Mouse (Mus musculus): ENCODE data around the gene Cryzl2. TPM values are rescaled to one million over a fixed set of nuclear protein-coding genes. Genes with fewer than 3 reads are reported as not detected.

Gene Cryzl2
- polyA plus RNA-seq, 1 experiment from 2014 or later: 6.3 TPM

DNA sequence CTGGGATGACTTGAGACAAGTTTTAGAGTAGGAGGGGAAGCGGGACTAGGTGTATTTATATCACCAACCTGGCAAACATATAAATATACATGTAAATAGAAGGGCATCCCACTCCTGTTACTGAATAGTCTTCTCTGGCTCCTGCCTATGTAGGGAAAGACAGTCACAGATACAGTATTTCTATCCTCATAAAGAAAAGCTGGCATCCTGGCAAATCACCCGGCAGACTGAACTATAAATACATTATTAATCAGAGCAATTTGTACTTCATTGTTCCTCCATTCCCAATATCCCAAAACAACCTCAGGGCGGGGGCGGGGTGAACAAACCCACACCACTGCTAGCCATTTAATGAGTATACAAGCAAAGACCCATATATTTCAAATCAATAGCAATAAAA is 19.3 kb upstream of the Cryzl2 start:
- no peaks in the 10 kb centered on the region for H3K9me3 ChIP-seq (ENCODE audit: control insufficient read depth, low read length)
- no peak overlapping the region; the same call in 1 of the 2 replicates for H3K27ac ChIP-seq (ENCODE audit: low read length)
- peaks cover 20% of the 10 kb centered on the region for H3K4me1 ChIP-seq (replicated peaks; ENCODE audit: control insufficient read depth, insufficient read depth, low read length)
- no peaks in the 10 kb centered on the region for H3K27me3 ChIP-seq (replicated peaks; ENCODE audit: control insufficient read depth, insufficient read depth, low read length)
- no peak overlapping the region for H3K4me3 ChIP-seq (replicated peaks; ENCODE audit: low read length)
- ATAC-seq: no peak
- no peaks in the 10 kb centered on the region for H3K36me3 ChIP-seq (ENCODE audit: control insufficient read depth, insufficient read depth)
- 62% methylated on average over 4 of the region's 4 CpGs for WGBS
- H3K9ac ChIP-seq (replicated peaks; ENCODE audit: low read depth, low read length): no peak overlapping the region
- H3K4me2 ChIP-seq (ENCODE audit: low read length): no peak overlapping the region

DNA sequence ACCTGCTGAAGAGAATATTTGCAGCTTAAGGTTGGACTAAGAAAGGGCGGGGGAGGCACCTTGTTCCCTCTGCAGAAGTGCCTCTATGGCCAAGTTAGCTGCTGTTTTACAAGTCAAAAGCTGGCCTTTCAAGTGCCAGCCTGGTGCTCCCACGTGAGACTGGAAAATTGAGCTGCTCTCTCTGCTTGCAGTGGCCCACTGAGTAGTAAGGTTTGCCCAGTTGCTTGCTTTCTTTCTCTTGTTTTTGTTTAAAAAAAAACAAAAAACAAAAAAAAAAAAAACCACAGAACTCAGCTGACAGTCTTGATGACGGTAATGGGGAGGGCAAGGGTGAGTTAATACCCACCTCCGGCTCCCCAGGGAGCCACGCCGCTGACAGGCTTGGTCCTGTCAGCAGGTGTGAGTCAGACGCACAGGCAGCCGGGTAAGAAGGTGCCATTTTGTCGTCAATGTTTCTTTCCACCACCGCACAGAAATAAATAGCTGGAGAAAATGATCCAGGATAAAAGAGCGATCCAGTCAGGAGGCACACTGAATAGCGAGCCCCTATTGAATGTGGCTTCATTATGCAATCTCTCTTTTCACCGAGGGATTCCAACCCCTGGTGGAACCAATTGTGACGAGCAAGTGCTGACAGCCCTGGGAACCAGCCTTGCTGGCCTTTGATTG is 18.3 kb upstream of the Cryzl2 start:
- Histone ChIP-seq H3K27me3 (replicated peaks; ENCODE audit: control insufficient read depth, insufficient read depth, low read length) (no peaks in the 10 kb centered on the region), H3K27ac (ENCODE audit: low read length) (peak overlapping the region; percentile 34; the same call in 1 of the 2 replicates), H3K4me1 (replicated peaks; ENCODE audit: control insufficient read depth, insufficient read depth, low read length) (peaks cover 27% of the 10 kb centered on the region), H3K9me3 (ENCODE audit: control insufficient read depth, low read length) (no peaks in the 10 kb centered on the region), H3K9ac (replicated peaks; ENCODE audit: low read depth, low read length) (no peak overlapping the region), H3K4me3 (replicated peaks; ENCODE audit: low read length) (no peak overlapping the region), H3K4me2 (ENCODE audit: low read length) (peak overlapping the region; percentile 28; the same call in 1 of the 2 replicates), H3K36me3 (ENCODE audit: control insufficient read depth, insufficient read depth) (no peaks in the 10 kb centered on the region)
- ATAC-seq: peak; percentile 68
- 4% methylated on average over 14 of the region's 14 CpGs for WGBS

DNA sequence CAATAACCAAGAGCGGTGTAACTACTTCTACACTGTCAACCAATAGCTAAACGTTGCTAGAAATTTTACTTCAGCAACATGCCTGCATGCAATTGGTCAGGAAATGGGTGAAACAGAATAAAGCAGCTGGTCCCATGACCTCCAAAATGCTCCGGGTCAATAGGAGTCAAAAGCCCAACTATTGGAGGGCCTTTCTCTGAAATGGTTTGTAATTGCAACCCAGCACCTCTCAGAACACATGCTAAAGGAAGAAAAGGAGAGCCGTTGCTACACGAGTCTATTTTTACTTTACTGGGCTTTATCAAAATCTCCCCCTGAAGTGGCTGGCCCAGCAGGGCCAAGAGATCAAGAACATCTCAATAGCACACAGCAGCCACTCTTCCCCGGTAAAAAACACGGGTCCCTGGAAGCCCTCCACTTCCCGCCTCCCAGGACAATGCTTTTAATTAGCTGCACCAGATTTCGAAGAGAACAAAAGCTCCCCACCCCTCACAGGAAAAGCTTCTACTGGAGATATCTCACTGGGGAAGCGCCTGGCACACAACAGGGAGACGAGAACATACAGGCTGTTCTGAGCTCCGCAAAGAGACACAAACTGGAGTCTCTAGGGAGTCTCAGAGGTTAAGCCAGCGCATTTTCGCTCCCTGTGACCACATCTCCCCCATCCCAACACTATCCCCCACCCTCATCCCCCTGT is 15.2 kb upstream of the Cryzl2 start:
- no peaks in the 10 kb centered on the region for H3K36me3 ChIP-seq (ENCODE audit: control insufficient read depth, insufficient read depth)
- H3K27me3 ChIP-seq (replicated peaks; ENCODE audit: control insufficient read depth, insufficient read depth, low read length): no peaks in the 10 kb centered on the region
- H3K9ac ChIP-seq (replicated peaks; ENCODE audit: low read depth, low read length): peak overlapping the region; percentile 45
- ATAC-seq: peak; percentile 15; the same call in 1 of the 2 replicates
- H3K4me3 ChIP-seq (replicated peaks; ENCODE audit: low read length): no peak overlapping the region
- no peak overlapping the region for H3K27ac ChIP-seq (ENCODE audit: low read length)
- H3K9me3 ChIP-seq (ENCODE audit: control insufficient read depth, low read length): no peaks in the 10 kb centered on the region
- H3K4me1 ChIP-seq (replicated peaks; ENCODE audit: control insufficient read depth, insufficient read depth, low read length): peaks cover 30% of the 10 kb centered on the region
- WGBS: 13% methylated on average over 14 of the region's 14 CpGs
- peak overlapping the region; percentile 35 for H3K4me2 ChIP-seq (ENCODE audit: low read length)

DNA sequence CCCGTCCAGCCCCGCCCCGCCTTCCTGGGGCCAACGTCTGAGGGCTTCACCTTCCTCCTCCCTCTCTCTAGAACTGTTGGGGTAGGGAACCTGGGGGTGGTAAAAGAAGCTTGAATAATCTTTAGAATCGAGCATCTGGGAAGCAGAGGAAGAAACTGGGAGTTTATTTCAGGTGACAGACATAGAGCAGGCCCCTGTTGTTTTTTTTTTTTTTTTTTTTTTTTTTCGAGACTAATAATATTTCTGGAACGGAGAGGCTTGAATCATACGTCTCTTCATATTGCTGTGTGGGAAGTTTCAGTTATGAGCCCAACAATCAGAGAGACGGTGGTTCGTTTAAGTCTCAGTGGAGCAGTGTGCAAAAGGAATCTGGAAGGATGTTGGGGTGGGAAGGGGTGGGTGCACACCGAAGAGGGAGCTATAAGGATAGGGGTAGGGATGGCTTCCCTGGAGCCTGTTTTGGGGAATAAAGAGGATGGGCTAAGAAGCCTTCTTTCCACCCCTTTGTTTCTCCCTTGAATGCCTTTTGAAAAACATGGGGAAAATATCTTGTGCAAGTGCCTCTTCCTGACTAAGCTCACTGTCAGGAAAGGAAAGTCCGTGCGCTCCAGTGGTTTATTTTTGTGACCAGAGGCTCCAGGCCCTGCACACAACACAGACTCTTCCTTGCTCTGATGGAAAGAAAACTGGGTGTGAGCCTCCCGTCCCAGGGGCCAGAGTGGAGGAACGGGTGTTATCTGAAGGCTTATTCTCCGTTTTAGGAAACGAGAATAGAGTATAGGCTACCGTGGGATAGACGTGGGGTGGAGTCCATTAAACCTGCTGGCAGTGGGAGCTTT is 14.4 kb upstream of the Cryzl2 start:
- ATAC-seq: no peak
- no peaks in the 10 kb centered on the region for H3K9me3 ChIP-seq (ENCODE audit: control insufficient read depth, low read length)
- WGBS: 18% methylated on average over 19 of the region's 19 CpGs
- H3K4me2 ChIP-seq (ENCODE audit: low read length): peak overlapping the region; percentile 35
- no peaks in the 10 kb centered on the region for H3K27me3 ChIP-seq (replicated peaks; ENCODE audit: control insufficient read depth, insufficient read depth, low read length)
- no peaks in the 10 kb centered on the region for H3K36me3 ChIP-seq (ENCODE audit: control insufficient read depth, insufficient read depth)
- no peak overlapping the region for H3K4me3 ChIP-seq (replicated peaks; ENCODE audit: low read length)
- H3K4me1 ChIP-seq (replicated peaks; ENCODE audit: control insufficient read depth, insufficient read depth, low read length): peaks cover 30% of the 10 kb centered on the region
- no peak overlapping the region for H3K27ac ChIP-seq (ENCODE audit: low read length)
- H3K9ac ChIP-seq (replicated peaks; ENCODE audit: low read depth, low read length): peak overlapping the region; percentile 45

DNA sequence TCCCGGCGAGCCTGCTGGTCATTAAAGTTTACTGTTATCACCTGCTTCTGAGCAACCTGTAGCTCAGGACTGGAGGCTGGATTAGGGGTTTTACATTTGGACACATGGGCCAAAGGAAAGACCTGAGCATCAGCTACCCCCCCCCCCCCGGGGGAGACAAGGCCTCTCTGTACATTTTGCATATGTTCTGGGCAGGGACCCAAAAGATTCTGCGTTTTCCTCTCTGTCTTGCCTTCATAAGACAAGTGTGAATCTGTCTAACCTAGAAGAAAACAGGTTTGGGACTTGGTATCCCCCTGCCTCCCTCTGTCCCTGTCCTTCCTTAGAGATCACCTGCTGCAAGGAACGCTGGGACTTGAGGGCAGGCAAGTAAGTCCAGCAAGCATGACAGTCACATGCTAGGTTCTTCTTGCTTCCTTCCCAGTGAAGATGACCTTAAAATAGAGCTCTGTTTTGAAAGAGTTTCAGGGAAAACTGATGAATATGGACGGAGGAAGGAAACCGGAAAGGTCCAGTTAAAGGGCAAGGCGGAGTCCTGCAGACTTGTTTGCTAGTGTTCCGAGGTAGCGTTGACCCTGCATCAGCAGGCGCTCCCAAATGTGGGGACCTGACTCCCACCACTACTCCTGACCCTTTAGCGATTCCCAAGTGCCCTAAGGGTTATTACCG is 13.6 kb upstream of the Cryzl2 start:
- Histone ChIP-seq H3K27me3 (replicated peaks; ENCODE audit: control insufficient read depth, insufficient read depth, low read length) (peaks cover under 1% of the 10 kb centered on the region; the same call in 1 of the 2 replicates), H3K9ac (replicated peaks; ENCODE audit: low read depth, low read length) (no peak overlapping the region), H3K36me3 (ENCODE audit: control insufficient read depth, insufficient read depth) (no peaks in the 10 kb centered on the region), H3K27ac (ENCODE audit: low read length) (no peak overlapping the region), H3K4me2 (ENCODE audit: low read length) (no peak overlapping the region), H3K9me3 (ENCODE audit: control insufficient read depth, low read length) (no peaks in the 10 kb centered on the region), H3K4me1 (replicated peaks; ENCODE audit: control insufficient read depth, insufficient read depth, low read length) (peaks cover 35% of the 10 kb centered on the region), H3K4me3 (replicated peaks; ENCODE audit: low read length) (no peak overlapping the region)
- 64% methylated on average over 13 of the region's 13 CpGs for WGBS
- no peak for ATAC-seq

DNA sequence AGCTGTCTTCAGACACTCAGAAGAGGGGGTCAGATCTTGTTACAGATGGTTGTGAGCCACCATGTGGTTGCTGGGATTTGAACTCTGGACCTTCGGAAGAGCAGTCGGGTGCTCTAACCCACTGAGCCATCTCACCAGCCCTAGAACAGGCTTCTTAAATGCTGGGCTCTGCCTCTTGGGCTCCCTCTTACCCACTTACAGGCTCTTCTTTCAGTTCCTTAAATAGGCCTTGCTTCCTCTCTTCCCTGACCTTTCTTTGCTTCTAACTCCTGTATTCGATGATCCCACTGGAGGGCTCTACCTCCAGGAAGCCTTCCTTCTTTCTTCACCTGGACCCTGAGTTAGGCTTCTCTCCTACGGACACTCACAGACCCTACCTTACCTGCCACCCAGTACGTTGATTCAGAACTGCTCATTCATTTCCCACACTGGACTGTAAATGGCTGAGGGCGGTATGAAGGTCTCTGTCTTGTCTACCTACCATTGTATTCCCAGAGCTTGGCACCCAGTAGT is 12.9 kb upstream of the Cryzl2 start:
- Histone ChIP-seq H3K4me1 (replicated peaks; ENCODE audit: control insufficient read depth, insufficient read depth, low read length) (peaks cover 36% of the 10 kb centered on the region), H3K9ac (replicated peaks; ENCODE audit: low read depth, low read length) (no peak overlapping the region), H3K36me3 (ENCODE audit: control insufficient read depth, insufficient read depth) (no peaks in the 10 kb centered on the region)

DNA sequence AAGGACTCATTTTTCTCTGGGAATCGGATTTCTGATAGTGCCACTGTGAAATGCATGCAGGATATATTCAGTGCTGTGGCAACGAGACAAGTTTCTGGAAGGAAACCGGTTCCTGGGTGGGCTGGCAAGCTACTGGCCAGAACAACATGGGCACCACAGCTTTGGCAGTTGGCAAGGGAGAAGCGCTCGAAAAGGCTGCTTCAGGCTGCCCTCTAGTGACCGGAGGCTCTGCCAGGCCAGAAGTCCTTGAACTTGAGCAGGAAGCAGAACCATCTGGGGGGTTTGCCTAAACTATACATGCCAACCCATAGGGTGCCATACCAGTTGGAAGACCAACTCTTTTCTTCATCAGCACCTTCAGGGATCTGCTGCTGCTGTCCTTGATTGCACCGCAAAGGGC is 12.1 kb upstream of the Cryzl2 start:
- WGBS: 48% methylated on average over 7 of the region's 7 CpGs

More for the DNA sequence above, 12.9 kb upstream of the Cryzl2 start:
- no peak overlapping the region for H3K4me2 ChIP-seq (ENCODE audit: low read length)
- H3K4me3 ChIP-seq (replicated peaks; ENCODE audit: low read length): no peak overlapping the region
- ATAC-seq: no peak
- peaks cover 3% of the 10 kb centered on the region; the same call in 1 of the 2 replicates for H3K27me3 ChIP-seq (replicated peaks; ENCODE audit: control insufficient read depth, insufficient read depth, low read length)
- no peaks in the 10 kb centered on the region for H3K9me3 ChIP-seq (ENCODE audit: control insufficient read depth, low read length)
- no peak overlapping the region for H3K27ac ChIP-seq (ENCODE audit: low read length)
- WGBS: 88% methylated on average over 5 of the region's 6 CpGs

DNA sequence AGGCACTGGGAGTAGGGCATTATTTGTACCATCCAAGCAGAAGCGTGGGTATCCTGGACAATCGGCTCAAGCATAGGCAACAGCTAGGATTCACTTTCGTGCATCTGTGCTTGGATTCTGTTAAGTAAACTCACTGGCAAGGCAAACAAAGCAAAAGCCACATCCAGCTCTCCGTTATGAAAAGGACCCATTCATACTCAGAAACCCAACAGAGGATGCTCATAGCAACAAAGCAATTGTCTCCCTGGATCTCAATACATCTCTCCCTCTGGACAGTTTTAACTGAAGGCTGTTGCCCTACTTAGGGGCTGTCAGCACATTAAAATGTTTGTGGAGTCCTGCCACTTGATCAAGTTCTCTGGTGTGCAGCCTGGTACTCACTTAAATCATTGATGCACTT is 11.2 kb upstream of the Cryzl2 start:
- Histone ChIP-seq H3K27me3 (replicated peaks; ENCODE audit: control insufficient read depth, insufficient read depth, low read length) (peaks cover 3% of the 10 kb centered on the region; the same call in 1 of the 2 replicates), H3K4me1 (replicated peaks; ENCODE audit: control insufficient read depth, insufficient read depth, low read length) (peaks cover 33% of the 10 kb centered on the region), H3K4me3 (replicated peaks; ENCODE audit: low read length) (no peak overlapping the region), H3K9me3 (ENCODE audit: control insufficient read depth, low read length) (no peaks in the 10 kb centered on the region), H3K36me3 (ENCODE audit: control insufficient read depth, insufficient read depth) (no peaks in the 10 kb centered on the region), H3K4me2 (ENCODE audit: low read length) (no peak overlapping the region), H3K9ac (replicated peaks; ENCODE audit: low read depth, low read length) (no peak overlapping the region), H3K27ac (ENCODE audit: low read length) (no peak overlapping the region)
- no peak for ATAC-seq
- WGBS: 39% methylated on average over 4 of the region's 4 CpGs

More for the DNA sequence above, 12.1 kb upstream of the Cryzl2 start:
- H3K27ac ChIP-seq (ENCODE audit: low read length): no peak overlapping the region
- H3K4me3 ChIP-seq (replicated peaks; ENCODE audit: low read length): no peak overlapping the region
- H3K36me3 ChIP-seq (ENCODE audit: control insufficient read depth, insufficient read depth): no peaks in the 10 kb centered on the region
- no peaks in the 10 kb centered on the region for H3K9me3 ChIP-seq (ENCODE audit: control insufficient read depth, low read length)
- ATAC-seq: 0 out of 2 replicates have a peak, but pooled peaks have one; percentile 13
- H3K4me1 ChIP-seq (replicated peaks; ENCODE audit: control insufficient read depth, insufficient read depth, low read length): peaks cover 33% of the 10 kb centered on the region
- no peak overlapping the region for H3K9ac ChIP-seq (replicated peaks; ENCODE audit: low read depth, low read length)
- H3K4me2 ChIP-seq (ENCODE audit: low read length): no peak overlapping the region
- peaks cover 3% of the 10 kb centered on the region; the same call in 1 of the 2 replicates for H3K27me3 ChIP-seq (replicated peaks; ENCODE audit: control insufficient read depth, insufficient read depth, low read length)

All from forebrain, embryonic 16.5 days (tissue).